Mouse (Mus musculus): ENCODE results near the gene Sema6d. TPM values are rescaled to one million over a fixed set of nuclear protein-coding genes. Genes with fewer than 3 reads are reported as not detected.

The Sema6d gene
- polyA plus RNA-seq, 1 experiment: 0.02 TPM

DNA sequence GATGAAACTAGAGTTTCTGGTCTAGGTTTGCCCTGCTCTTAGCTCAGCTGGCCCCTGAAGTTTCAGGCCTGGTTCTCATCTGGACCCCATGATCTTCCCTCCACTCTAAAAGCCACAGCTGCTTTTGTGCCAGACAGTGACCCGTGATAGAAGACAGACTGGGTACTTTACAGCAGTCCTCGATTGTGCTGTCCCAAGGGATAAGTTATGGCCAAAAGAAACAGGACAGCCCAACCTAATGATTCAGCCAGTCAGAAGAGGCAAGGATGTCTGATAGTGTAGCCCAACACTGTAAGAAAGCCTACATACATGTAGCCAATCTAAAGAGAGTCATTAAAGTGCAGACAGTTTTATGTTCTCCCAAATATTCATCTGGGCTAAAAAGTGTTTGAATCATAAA is 371.2 kb downstream of the Sema6d start:
- H3K27me3 ChIP-seq (ENCODE audit: control insufficient read depth): no peaks in the 10 kb centered on the region
- H3K36me3 ChIP-seq (ENCODE audit: control insufficient read depth): no peaks in the 10 kb centered on the region
- H3K4me1 ChIP-seq (ENCODE audit: control insufficient read depth): no peaks in the 10 kb centered on the region
- TF ChIP-seq GATA1 (IDR thresholded peaks at IDR 0.05; ENCODE audit: low read length): no peak
- TF ChIP-seq TAL1 (IDR thresholded peaks at IDR 0.05; ENCODE audit: low read length): no peak
- H3K4me3 ChIP-seq (replicated peaks): no peak overlapping the region
- H3K9me3 ChIP-seq (ENCODE audit: control insufficient read depth, low read length): no peaks in the 10 kb centered on the region

DNA sequence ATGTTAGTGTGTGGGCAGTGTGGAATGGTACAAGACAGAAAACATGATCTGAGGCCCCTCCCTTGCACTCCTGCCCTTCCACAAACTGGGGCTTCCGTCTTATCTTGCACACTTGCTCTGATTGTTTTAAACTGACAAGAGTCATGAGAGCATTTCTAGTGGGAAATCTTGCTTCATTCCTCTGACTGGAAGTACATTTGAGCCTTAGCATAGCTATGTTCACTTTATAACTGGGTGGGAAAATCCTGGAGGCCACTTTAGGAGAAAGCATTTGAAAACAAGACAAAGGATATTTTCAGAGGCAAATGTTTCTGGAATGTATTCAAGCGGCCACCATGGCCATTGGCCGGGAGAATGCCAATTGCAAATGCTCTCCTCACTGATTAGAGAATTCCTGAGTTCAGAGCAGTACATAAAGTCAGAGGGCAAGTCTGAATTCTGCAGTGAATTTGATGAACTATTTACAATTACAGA is 371.6 kb downstream of the Sema6d start:
- H3K36me3 ChIP-seq (ENCODE audit: control insufficient read depth): no peaks in the 10 kb centered on the region
- no peak overlapping the region for H3K4me3 ChIP-seq (replicated peaks)
- no peaks in the 10 kb centered on the region for H3K9me3 ChIP-seq (ENCODE audit: control insufficient read depth, low read length)
- no peaks in the 10 kb centered on the region for H3K27me3 ChIP-seq (ENCODE audit: control insufficient read depth)
- no peaks in the 10 kb centered on the region for H3K4me1 ChIP-seq (ENCODE audit: control insufficient read depth)
- TF ChIP-seq TAL1 (IDR thresholded peaks at IDR 0.05; ENCODE audit: low read length): no peak
- TF ChIP-seq GATA1 (IDR thresholded peaks at IDR 0.05; ENCODE audit: low read length): no peak

DNA sequence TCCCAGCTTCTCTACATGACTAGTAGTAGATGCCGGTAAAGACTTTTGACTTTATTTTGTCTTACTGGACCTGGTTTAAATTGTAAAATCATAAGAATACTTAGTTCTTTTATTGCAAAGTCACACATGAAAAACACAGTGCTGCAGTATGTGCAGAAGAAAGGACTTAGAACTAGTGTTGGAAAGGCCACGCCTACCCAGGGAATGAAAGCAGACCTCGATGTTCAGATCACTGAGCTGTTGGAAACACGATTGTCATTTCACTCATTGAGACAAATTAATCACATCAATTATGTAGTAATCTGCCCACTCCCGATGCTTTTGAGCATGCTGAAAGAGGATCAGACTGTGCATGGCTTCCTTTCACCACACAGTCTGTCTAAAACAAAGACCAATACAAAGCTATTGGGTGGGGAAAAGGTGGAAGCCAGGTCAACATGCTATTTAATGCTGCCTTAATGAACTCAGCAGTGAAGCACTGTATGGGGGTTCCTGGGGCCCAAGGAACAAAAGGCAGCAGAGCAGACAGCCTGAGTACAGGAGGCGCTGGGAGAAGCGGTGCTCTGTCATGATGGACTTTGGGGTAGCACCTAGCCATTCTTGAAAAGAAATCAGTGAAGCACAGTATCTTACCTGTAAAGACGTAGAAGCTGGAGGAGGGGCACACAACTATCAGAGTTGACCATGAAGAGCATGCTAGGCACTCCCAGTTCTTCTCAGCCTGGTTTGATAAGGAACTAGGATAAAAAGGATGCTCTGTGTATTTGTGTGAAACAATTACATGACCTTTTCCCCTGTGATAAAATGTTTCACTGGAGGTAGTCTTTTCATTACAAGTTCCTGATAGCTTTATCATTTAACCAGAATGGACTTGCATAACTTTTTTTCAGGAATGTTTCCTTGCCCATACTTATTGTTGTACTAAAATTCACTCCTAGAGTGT is 375.5 kb downstream of the Sema6d start:
- Histone ChIP-seq H3K4me3 (replicated peaks) (no peak overlapping the region), H3K9me3 (ENCODE audit: control insufficient read depth, low read length) (no peaks in the 10 kb centered on the region), H3K36me3 (ENCODE audit: control insufficient read depth) (no peaks in the 10 kb centered on the region), H3K4me1 (ENCODE audit: control insufficient read depth) (no peaks in the 10 kb centered on the region), H3K27me3 (ENCODE audit: control insufficient read depth) (no peaks in the 10 kb centered on the region)
- TF ChIP-seq GATA1 (IDR thresholded peaks at IDR 0.05; ENCODE audit: low read length): no peak
- no peak for TF ChIP-seq TAL1 (IDR thresholded peaks at IDR 0.05; ENCODE audit: low read length)

DNA sequence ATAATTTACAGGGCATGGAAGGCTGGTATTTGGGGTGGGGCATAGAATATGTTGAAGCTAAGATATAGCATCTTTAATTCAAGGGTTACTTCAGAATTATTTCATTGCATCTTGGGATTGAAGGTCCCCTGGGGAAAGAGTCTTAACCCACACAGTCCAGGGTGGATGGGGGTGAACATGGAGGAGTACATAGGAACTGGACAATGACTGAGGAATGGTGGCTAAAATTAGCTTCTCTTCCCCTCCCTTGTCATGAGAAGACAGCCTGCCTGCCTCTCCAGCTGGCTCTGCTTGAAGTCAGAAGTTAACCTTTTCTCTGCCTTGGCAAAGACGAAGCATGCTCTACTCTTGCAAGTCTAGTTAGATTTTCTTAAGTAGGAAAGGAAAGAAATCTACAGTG is 377.7 kb downstream of the Sema6d start:
- Histone ChIP-seq H3K36me3 (ENCODE audit: control insufficient read depth) (no peaks in the 10 kb centered on the region), H3K4me1 (ENCODE audit: control insufficient read depth) (no peaks in the 10 kb centered on the region), H3K4me3 (replicated peaks) (no peak overlapping the region), H3K9me3 (ENCODE audit: control insufficient read depth, low read length) (no peaks in the 10 kb centered on the region), H3K27me3 (ENCODE audit: control insufficient read depth) (no peaks in the 10 kb centered on the region)
- TF ChIP-seq GATA1 (IDR thresholded peaks at IDR 0.05; ENCODE audit: low read length) (no peak), TAL1 (IDR thresholded peaks at IDR 0.05; ENCODE audit: low read length) (no peak)

DNA sequence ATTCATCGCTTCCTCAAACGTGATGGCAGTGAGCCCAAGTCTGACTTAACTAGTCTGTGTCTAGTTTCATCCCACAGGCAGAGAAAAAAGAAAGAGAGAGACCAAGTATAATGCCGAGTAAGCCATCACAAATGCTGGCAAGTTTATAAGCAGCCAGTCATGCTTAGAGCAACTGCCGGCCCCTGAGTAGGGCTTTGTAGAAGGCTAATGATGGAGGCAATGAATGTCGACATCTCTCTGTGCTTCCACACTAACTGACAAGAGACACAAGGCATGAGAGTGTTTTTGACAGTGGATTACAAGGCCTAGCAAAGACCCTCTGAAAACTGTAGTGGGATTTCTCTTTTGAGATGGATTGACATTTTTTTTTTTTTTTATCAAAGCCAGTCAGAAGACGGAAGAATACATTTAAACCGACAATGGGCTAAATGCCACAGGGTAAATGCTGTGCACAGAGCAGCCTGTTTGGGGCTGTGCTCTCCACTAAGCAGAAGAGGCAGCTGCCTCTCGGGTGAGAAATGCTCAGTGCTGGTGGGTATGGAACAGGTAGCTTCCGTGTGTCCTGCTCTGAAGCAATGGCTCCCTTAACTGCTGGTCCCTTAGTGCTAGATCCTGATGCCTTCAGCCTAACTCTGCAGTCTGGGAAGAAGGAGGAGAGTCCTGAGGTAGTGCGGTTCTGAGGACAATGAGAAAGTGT is 380.7 kb downstream of the Sema6d start:
- H3K9me3 ChIP-seq (ENCODE audit: control insufficient read depth, low read length): no peaks in the 10 kb centered on the region
- no peaks in the 10 kb centered on the region for H3K36me3 ChIP-seq (ENCODE audit: control insufficient read depth)
- H3K4me1 ChIP-seq (ENCODE audit: control insufficient read depth): no peaks in the 10 kb centered on the region
- TF ChIP-seq TAL1 (IDR thresholded peaks at IDR 0.05; ENCODE audit: low read length): no peak
- TF ChIP-seq GATA1 (IDR thresholded peaks at IDR 0.05; ENCODE audit: low read length): no peak
- no peaks in the 10 kb centered on the region for H3K27me3 ChIP-seq (ENCODE audit: control insufficient read depth)
- H3K4me3 ChIP-seq (replicated peaks): no peak overlapping the region

DNA sequence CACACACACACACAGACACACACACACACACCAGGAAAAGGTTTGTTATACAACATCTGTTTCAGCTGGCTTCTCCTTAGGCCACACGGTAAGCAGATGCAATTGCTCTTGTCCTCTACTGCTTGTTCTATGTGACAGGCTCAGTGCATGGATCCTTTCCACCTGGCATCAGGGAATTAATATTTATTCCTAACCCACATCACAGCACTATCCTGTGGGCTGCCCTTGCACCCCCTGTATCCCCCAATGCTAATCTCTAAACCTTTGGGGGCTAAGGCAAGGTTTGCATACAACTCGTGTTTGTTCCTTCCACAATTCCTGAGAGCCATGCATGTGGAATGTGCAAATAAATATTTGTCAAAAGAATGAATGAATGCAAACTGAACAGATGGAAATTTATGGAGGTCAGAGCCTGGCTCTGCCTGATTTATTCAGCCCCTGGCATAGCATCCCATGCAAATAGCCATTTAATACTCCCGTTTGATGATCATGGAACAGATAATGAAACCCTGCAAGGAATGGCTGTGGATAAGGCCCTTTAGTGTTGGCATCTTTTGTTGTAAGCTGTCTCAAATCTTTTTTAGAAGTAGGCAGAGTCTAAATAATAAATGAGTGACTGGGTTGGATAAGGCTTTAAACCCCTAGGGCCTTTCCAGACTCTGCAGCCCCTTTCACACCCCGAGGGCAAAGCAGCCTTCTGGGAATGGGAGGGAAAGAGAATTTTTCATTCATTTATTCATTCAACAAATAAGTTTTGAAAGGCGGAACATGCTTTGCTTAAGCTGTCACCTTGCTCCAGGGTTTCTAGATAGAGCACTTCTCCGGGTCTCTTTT is 383.1 kb downstream of the Sema6d start:
- H3K4me1 ChIP-seq (ENCODE audit: control insufficient read depth): no peaks in the 10 kb centered on the region
- H3K27me3 ChIP-seq (ENCODE audit: control insufficient read depth): no peaks in the 10 kb centered on the region
- TF ChIP-seq TAL1 (IDR thresholded peaks at IDR 0.05; ENCODE audit: low read length): no peak
- no peak for TF ChIP-seq GATA1 (IDR thresholded peaks at IDR 0.05; ENCODE audit: low read length)
- no peaks in the 10 kb centered on the region for H3K36me3 ChIP-seq (ENCODE audit: control insufficient read depth)
- no peaks in the 10 kb centered on the region for H3K9me3 ChIP-seq (ENCODE audit: control insufficient read depth, low read length)
- no peak overlapping the region for H3K4me3 ChIP-seq (replicated peaks)

DNA sequence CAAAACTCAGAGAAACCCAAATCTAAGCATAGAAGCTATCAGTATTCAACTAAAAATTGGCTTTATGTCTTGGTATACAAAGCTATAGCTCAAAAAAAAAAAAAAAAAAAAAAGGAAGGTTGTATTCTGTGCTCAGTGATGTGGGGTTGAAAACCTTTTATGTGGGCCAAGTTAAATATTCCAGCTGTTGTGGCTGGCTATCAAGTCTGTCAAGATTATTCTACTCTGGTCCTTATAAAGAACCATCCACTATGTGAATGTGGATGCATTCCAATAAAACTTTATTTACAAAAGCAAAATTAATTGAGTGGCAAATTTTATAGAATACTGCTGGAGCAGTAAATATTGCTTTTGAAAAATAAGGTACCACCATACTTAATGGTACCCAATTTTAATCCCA is 388.1 kb downstream of the Sema6d start:
- TF ChIP-seq GATA1 (IDR thresholded peaks at IDR 0.05; ENCODE audit: low read length): no peak
- no peak for TF ChIP-seq TAL1 (IDR thresholded peaks at IDR 0.05; ENCODE audit: low read length)
- no peaks in the 10 kb centered on the region for H3K36me3 ChIP-seq (ENCODE audit: control insufficient read depth)
- H3K4me1 ChIP-seq (ENCODE audit: control insufficient read depth): no peaks in the 10 kb centered on the region
- H3K27me3 ChIP-seq (ENCODE audit: control insufficient read depth): no peaks in the 10 kb centered on the region
- no peaks in the 10 kb centered on the region for H3K9me3 ChIP-seq (ENCODE audit: control insufficient read depth, low read length)
- no peak overlapping the region for H3K4me3 ChIP-seq (replicated peaks)

DNA sequence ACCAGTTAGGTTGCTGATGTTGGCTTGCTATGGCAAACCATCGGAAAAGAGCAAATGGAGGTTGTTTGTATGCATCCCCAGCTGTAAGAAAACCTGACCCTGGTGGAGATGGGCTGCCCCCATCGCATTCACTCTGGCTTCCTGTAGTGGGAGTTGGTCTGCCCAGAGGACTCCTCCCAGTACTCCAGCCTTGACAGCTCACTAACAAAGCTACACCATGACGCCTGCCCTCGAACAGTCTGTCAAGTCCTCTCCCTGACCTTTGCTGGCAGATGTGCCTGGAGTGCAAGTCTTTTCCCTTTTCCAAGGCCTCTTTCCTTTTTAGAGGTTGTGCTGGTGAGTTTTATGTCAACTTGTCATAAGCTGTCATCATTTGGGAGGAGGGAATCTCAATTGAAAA is 388.8 kb downstream of the Sema6d start:
- no peak for TF ChIP-seq GATA1 (IDR thresholded peaks at IDR 0.05; ENCODE audit: low read length)
- no peak for TF ChIP-seq TAL1 (IDR thresholded peaks at IDR 0.05; ENCODE audit: low read length)
- Histone ChIP-seq H3K9me3 (ENCODE audit: control insufficient read depth, low read length) (no peaks in the 10 kb centered on the region), H3K36me3 (ENCODE audit: control insufficient read depth) (no peaks in the 10 kb centered on the region), H3K27me3 (ENCODE audit: control insufficient read depth) (no peaks in the 10 kb centered on the region), H3K4me1 (ENCODE audit: control insufficient read depth) (no peaks in the 10 kb centered on the region), H3K4me3 (replicated peaks) (no peak overlapping the region)

Data from erythroblast, embryonic 14.5 days (primary cell).